8 mouse cellular contexts compared by ENCODE assay signal in the genomic region with DNA sequence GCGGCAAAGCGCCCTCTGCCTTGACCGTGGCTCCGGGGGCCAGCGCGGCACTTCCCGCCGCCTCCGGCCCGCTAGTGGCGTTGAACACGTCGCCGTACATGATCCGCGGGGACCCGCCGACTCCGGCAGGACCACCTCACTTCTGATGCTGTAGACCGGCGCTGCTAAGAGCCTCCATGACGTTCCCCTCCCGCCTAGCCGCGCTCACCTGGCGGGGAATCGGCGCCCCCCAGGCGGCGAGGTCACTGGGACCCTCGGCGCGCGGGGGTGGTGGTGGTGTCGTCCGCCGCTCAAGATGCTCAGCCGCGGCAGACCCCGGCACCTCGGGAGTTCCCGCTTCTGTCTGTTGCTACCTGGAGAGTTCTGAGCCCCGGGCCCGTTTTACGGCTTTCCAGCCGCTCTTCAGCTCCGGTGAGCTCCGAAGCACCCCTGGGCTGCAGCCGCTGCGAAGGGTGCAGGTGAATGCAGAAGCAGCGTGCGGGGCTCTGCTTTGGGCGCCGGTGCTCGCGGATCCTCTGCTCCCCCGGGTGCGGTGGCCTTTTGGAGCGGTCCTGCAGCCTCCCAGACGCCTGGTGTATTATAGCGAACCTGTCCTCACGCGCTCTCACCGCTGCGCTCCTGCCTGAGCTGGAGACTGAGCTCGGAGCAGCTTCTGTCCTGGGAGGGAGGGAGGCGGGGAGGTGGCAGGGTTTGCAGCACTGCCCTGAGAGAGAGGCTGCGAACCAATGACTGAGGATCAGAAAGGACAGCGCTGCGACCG. TPM values are rescaled to one million over a fixed set of nuclear protein-coding genes. Genes with fewer than 3 reads are reported as not detected.
DNase-seq lines count a peak whose midpoint lies in the region; ATAC-seq and TF ChIP-seq lines count a peak whose summit lies in the region.

A gene (minus strand): TSS at position 636 of the 760 bp plus-strand sequence.

- peaks cover 11% of the 10 kb centered on the region; the same call in 1 of the 2 replicates for H3K4me1 ChIP-seq in kidney, embryonic 14.5 days (ENCODE audit: control insufficient read depth, insufficient read depth, low read length)
- H3K4me1 ChIP-seq in forebrain, postnatal 0 days (ENCODE audit: insufficient read depth), result no peaks in the 10 kb centered on the region
- H3K4me1 ChIP-seq in liver, embryonic 16.5 days (ENCODE audit: control insufficient read depth, low read depth, low read length), result peaks cover 7% of the 10 kb centered on the region

- no peaks in the 10 kb centered on the region for H3K9me3 ChIP-seq in kidney, embryonic 14.5 days (ENCODE audit: control insufficient read depth, low read length)
- H3K9me3 ChIP-seq in forebrain, postnatal 0 days (ENCODE audit: low read length), result no peaks in the 10 kb centered on the region
- no peaks in the 10 kb centered on the region for H3K9me3 ChIP-seq in liver, embryonic 16.5 days (replicated peaks; ENCODE audit: control insufficient read depth, low read length)

- H3K27me3 ChIP-seq in kidney, embryonic 14.5 days (ENCODE audit: control insufficient read depth, insufficient read depth, low read length), result peaks cover 38% of the 10 kb centered on the region
- peaks cover 10% of the 10 kb centered on the region for H3K27me3 ChIP-seq in forebrain, postnatal 0 days (ENCODE audit: insufficient read depth, low read length)
- H3K27me3 ChIP-seq in liver, embryonic 16.5 days (ENCODE audit: control insufficient read depth, insufficient read depth, low read depth, low read length), result peaks cover 42% of the 10 kb centered on the region

- peak within 1 kb of the TSS; percentile 50 for H3K4me3 ChIP-seq in kidney, embryonic 14.5 days (ENCODE audit: low read length)
- peak within 1 kb of the TSS; percentile 46 for H3K4me3 ChIP-seq in forebrain, postnatal 0 days (ENCODE audit: low read depth, low read length)
- peak within 1 kb of the TSS; percentile 36 for H3K4me3 ChIP-seq in liver, embryonic 16.5 days (ENCODE audit: low read depth, low read length)

- peak within 1 kb of the TSS; percentile 45 for H3K9ac ChIP-seq in kidney, embryonic 14.5 days (ENCODE audit: low read depth, low read length)
- peak within 1 kb of the TSS; percentile 48 for H3K9ac ChIP-seq in forebrain, postnatal 0 days
- no peak within 1 kb of the TSS for H3K9ac ChIP-seq in liver, embryonic 16.5 days (ENCODE audit: low read depth, low read length)

- no peak for TF ChIP-seq POLR2A in brain, embryonic 14.5 days (IDR thresholded peaks at IDR 0.05; ENCODE audit: borderline replicate concordance, extremely low read depth, insufficient read depth, insufficient read length, poor library complexity, severe bottlenecking)

- DNase-seq in kidney, adult 11 months, result no peak
- DNase-seq in brain, embryonic 14.5 days (ENCODE audit: low read depth), result peak; percentile 48
- peak; percentile 44 for DNase-seq in forebrain, postnatal 0 days
- DNase-seq in frontal cortex, postnatal 36 days (ENCODE audit: low spot score in 2 of 2), result no peak
- no peak for DNase-seq in layer of hippocampus, adult 11-12 months (ENCODE audit: low spot score)
- no peak for DNase-seq in adrenal gland, adult 2 months

- no peak for ATAC-seq in kidney, embryonic 14.5 days (ENCODE audit: low FRiP score, low TSS enrichment)
- peak; percentile 49; the same call in 1 of the 2 replicates for ATAC-seq in forebrain, postnatal 0 days
- ATAC-seq in liver, embryonic 16.5 days (ENCODE audit: low read depth), result no peak

- peak within 1 kb of the TSS; percentile 94 for H3K4me2 ChIP-seq in kidney, embryonic 14.5 days (replicated peaks; ENCODE audit: low read depth, low read length)
- H3K4me2 ChIP-seq in forebrain, postnatal 0 days (ENCODE audit: low read depth), result peak within 1 kb of the TSS; percentile 97
- H3K4me2 ChIP-seq in liver, embryonic 16.5 days (ENCODE audit: low read depth, low read length), result peak within 1 kb of the TSS; percentile 53

- WGBS in kidney, embryonic 14.5 days, result under 1% methylated on average over 68 of the region's 71 CpGs
- 2% methylated on average over 68 of the region's 71 CpGs for WGBS in forebrain, postnatal 0 days
- WGBS in liver, embryonic 16.5 days (ENCODE audit: insufficient replicate concordance), result 2% methylated on average over 71 of the region's 71 CpGs

- no peak within 1 kb of the TSS for H3K27ac ChIP-seq in kidney, embryonic 14.5 days (ENCODE audit: low read depth, low read length)
- no peak within 1 kb of the TSS for H3K27ac ChIP-seq in forebrain, postnatal 0 days (ENCODE audit: low read depth, low read length)
- no peak within 1 kb of the TSS for H3K27ac ChIP-seq in liver, embryonic 16.5 days (ENCODE audit: low read length)

- H3K36me3 ChIP-seq in kidney, embryonic 14.5 days (ENCODE audit: control insufficient read depth, insufficient read depth, low read length), result no peaks in the 10 kb centered on the region
- no peaks in the 10 kb centered on the region for H3K36me3 ChIP-seq in forebrain, postnatal 0 days (ENCODE audit: insufficient read depth)
- H3K36me3 ChIP-seq in liver, embryonic 16.5 days (ENCODE audit: control insufficient read depth, insufficient read depth), result no peaks in the 10 kb centered on the region

- no peak for TF ChIP-seq CTCF in brain, embryonic 14.5 days (IDR thresholded peaks at IDR 0.05; ENCODE audit: borderline replicate concordance, extremely low read depth, insufficient read depth, insufficient read length)
- no peak for TF ChIP-seq CTCF in forebrain, postnatal 0 days (IDR thresholded peaks at IDR 0.05; ENCODE audit: low read depth)

RNA-seq across cellular contexts. Expression of the gene that starts here (rescaled TPM):
- 0.15 TPM in 1 of 2 replicates, not detected in the other for polyA plus RNA-seq in kidney, embryonic 14.5 days (2014; fragmentation: Nextera tagmentation; extraction: Ambion mirVana)
- polyA plus RNA-seq in brain, embryonic 14.5 days (2012; rRNA removed), result 1.4 and 1.8 TPM in 2 replicates
- 8.8 and 9.8 TPM in 2 replicates for total RNA-seq in forebrain, postnatal 0 days (2014; rRNA removed)
- 1.7 and 3.4 TPM in 2 replicates for polyA plus RNA-seq in forebrain, postnatal 0 days (2015; fragmentation: Nextera tagmentation; extraction: Ambion mirVana)
- polyA plus RNA-seq in liver, embryonic 16.5 days (2015; fragmentation: Nextera tagmentation; extraction: Ambion mirVana), result not detected in 2 replicates
- total RNA-seq in adrenal gland, adult 2 months (2021), result not detected
- not detected in 2 replicates for polyA plus RNA-seq in adrenal gland, adult 2 months (2012; rRNA removed)

Comparison
In these comparisons a context has a peak if more than half of its experiments do, and no peak if none do; other contexts are left out.
1. DNase-seq: peak in brain, embryonic 14.5 days (single experiment) and forebrain, postnatal 0 days (single experiment); none in kidney, adult 11 months (single experiment), frontal cortex, postnatal 36 days (0 of 2), layer of hippocampus, adult 11-12 months (single experiment) and adrenal gland, adult 2 months (single experiment).
2. Peak in every context shown above with its lines, with median percentiles within 50 percentile points of each other: H3K4me2 ChIP-seq and H3K4me3 ChIP-seq.